Mouse (Mus musculus) spleen, adult 2 months (tissue): ENCODE results near the gene Plekha1.

Source experiments
- CTCF ChIP-seq: fragments of 200-500 bp; IDR thresholded peaks from 2 replicates; pipeline ENCODE4 v1.5.1; 2011; ENCODE audit warnings: mild to moderate bottlenecking, inconsistent platforms; ENCODE audit not compliant: insufficient read depth, insufficient read length, insufficient replicate concordance; ENCODE audit errors: extremely low read depth
- POLR2A ChIP-seq: fragments of 200-500 bp; IDR thresholded peaks from 2 replicates; pipeline ENCODE4 v1.6.1; 2011; ENCODE audit warnings: low read depth, low read length, inconsistent platforms

- TF ChIP-seq CTCF (no peak), POLR2A (no peak)
Measured at GRCm38 (mm10) chr7:130827844-130828403, 37.6 kb upstream of the Plekha1 start.
